Mouse (Mus musculus) liver, adult 10 weeks (tissue): ENCODE results near the gene Uqcrq. TPM values are rescaled to one million over a fixed set of nuclear protein-coding genes. Genes with fewer than 3 reads are reported as not detected.

Experiments
- polyA plus RNA-seq: library from polyadenylated mRNA; stranded (reverse); fragments of 350-450 nt; fragmentation: Illumina TruSeq; extraction: RNeasy Lipid Tissue Mini Kit (QIAGEN cat#74804); gene quantifications from one replicate; pipeline ENCODE4 v1.2.3, GENCODE M21; 2014; ENCODE audit warnings: low read depth, low replicate concordance

Gene Uqcrq
- 114 TPM for polyA plus RNA-seq

DNA sequence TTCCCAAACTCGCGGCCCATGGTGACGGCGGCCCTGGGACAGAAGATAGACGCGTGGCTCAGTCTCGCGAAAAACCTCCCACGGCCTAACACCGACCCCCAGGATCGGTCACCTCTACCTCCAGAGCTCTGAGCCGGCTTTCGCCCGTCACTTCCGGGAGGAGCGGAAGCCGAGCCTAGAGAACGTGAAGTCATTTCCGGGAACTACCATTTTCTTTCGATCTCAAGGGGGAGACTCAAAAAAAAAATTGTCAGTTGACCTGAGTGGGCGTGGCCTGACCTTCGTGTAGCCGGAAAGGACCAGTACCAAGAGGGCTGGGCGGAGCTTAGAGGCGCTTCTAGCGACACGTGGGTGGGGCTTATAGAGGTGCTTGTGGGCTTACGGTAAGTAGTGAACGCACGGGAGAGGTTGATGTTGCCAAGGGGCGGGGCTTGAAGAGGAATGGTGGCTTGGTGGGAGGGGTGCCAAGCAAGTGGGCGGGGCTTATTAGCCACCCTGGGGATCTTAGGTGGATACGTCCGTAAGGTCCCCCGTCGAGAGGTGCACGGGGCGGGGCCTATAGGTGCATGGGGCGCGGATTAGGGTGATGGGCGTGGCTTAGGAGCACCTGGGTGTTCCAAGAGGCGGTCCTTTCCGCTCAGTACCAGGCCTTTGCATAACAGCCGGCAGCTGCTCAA lies at the start of gene Uqcrq, which contains the start of gene Gdf9:
Uqcrq (minus strand) TSS at position 162 of the 677 bp plus-strand sequence.
Gdf9 (plus strand) TSS at position 354 of the 677 bp plus-strand sequence.

DNA sequence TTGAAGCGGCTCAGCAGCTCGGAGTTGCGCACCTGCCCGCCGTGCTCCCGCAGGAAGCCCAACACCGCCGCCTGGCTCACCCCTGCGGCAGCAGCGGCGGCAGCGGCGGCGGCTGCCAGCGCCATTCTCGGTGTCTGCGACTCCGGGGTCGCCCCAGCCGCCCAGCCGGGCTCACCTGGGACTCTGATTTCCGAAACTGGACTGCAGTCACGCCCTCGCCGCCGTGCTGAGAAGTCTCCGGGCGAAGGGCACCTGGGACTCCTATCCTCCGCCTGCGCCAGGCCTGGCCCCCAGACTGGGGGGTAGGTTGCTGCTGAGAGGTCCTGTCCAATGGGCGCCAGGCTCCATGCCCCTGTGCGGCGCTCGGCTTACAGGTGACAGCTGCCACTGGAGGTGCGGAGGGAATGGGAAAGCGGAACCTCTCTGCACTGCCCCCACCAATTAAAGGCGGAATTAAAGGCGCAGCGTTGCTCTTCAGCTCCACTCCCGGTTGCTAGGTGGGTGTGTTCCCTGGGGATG lies 49.2 kb upstream of the Uqcrq start, which contains the start of the genes Gm9945 and Sowaha:
Gm9945 (plus strand) TSS at position 384 of the 519 bp plus-strand sequence.
Sowaha (minus strand) TSS at position 492 of the 519 bp plus-strand sequence.

DNA sequence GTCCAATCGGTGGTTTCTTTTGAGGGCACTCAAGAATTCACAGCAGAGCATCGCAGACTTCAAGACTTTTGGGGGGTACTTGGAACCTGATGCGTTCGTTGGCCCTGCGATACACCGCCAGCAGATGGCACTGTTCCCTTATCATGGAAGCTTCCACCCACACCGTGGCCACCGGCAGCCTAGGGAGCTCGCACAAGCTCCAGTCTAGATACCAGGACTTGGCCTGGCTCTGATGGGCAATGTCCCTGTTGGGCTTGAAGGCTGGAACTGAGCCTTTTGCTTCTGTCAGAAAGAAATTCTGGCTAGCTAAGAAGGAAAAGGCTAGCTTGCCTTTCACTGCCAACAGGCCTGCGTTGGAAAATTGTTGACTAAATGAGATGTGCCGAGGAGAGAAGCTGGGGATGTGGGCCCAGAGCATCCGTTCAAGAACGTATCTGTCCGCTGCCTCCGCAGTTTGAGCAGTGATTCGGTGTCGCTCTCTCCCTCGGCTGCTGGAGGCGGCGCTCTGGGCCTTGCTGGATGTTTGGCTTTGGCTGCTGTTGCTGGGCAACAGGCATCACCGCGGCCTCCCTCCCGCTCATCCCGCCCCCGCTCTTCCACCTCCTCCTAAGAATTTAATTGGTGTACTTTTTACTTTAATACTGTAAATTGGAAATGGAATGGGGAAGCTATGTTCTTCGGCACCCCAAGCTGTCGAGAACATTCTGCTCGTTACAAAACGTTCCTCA lies 39.5 kb upstream of the Uqcrq start, which contains the start of gene Gm9837:
Gm9837 (minus strand) TSS at position 512 of the 728 bp plus-strand sequence.

DNA sequence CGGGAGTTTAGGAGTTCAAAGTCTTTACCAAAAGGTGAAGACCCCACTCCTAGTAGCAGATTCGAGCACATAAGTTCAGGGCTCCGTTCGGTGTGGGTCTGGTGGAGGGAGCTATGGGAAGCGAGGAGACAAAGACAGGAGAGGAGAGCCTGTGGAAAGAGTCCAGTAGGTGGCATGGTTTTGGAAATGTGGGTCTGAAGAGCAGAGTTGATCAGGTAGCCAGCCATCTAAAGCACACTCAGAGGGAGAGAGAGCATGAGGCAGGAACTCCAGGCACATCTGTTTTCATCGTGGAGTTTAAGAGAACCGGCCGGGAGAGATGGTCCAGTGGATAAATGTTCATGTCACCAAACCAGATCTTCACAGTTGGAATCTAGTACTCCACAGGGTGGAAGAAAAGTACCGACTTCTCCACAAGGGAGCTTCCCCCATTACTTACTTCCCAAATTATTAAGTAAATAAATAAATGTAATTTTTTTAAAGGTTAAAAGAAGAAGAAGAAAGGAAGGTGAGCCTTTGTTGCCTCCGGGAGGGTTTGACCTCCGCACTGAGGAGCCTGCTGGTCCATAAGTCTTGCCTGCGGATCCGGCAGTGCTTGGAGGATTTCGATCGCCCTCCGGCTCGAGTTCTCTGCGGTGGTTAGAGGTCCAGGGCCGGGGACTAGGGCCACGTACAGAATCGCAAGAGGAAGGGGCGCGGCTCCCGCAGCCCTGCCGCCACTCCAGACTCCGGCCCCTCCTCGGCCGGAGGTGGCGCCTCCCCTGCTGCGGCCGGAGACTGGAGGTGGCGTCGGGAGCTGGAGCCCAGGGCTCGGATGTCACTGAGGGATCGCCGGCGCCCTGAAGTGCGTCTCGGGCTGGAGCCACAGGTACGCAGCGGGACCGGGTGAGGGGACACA lies 26.1 kb upstream of the Uqcrq start, which contains the start of the genes Gm10447 and Shroom1:
Gm10447 (minus strand) TSS at position 637 of the 898 bp plus-strand sequence.
Shroom1 (plus strand) TSS at position 732 of the 898 bp plus-strand sequence.

DNA sequence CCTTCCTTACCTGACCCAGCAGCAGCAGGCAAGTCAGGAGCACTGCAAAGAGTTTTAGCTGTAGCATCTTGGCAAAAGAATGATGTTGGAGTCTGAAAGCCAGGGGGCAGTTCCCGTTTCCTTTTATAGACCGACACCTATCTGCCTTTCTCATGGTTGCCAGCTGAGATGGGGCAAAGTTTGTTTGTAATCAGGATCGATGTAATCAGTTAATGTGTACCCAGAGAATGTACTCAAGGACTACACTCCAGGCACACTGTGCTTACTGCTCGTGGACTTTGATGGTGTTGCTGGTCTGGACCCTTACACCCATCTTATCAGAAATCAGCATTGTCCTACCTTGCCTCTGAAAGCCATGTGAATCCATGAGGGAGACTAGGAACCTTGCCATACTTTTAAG lies 7.6 kb downstream of the Uqcrq start, which contains the start of gene Leap2:
Leap2 (minus strand) TSS at position 135 of the 400 bp plus-strand sequence.

Other genes with a start within 250 kb of the Uqcrq start
- 197 TPM for gene Hspa4, start 130.4 kb downstream of the Uqcrq start, polyA plus RNA-seq
- gene Zcchc10, start 106.2 kb downstream of the Uqcrq start, polyA plus RNA-seq = 9.2 TPM
- gene Aff4, start 80.0 kb downstream of the Uqcrq start, polyA plus RNA-seq = 41.4 TPM
- gene Leap2, start 7.7 kb downstream of the Uqcrq start, polyA plus RNA-seq = 198 TPM
- not detected for gene Gdf9, start 192 bp upstream of the Uqcrq start, polyA plus RNA-seq
- 1.3 TPM for gene Gm10447, start 26.3 kb upstream of the Uqcrq start, polyA plus RNA-seq
- 3.5 TPM for gene Shroom1, start 26.4 kb upstream of the Uqcrq start, polyA plus RNA-seq
- gene Gm9837, start 39.6 kb upstream of the Uqcrq start, polyA plus RNA-seq = not detected
- gene Gm9945, start 49.3 kb upstream of the Uqcrq start, polyA plus RNA-seq = not detected
- gene Sowaha, start 49.4 kb upstream of the Uqcrq start, polyA plus RNA-seq = not detected
- 1.7 TPM for gene Sept8, start 88.4 kb upstream of the Uqcrq start, polyA plus RNA-seq
- gene Kif3a, start 136.5 kb upstream of the Uqcrq start, polyA plus RNA-seq = 3.7 TPM
- gene Il4, start 187.8 kb upstream of the Uqcrq start, polyA plus RNA-seq = not detected
- gene Il13, start 203.9 kb upstream of the Uqcrq start, polyA plus RNA-seq = not detected